Mouse (Mus musculus) heart, postnatal 0 days (tissue): Measurements from ENCODE around the gene Syn3. TPM values are rescaled to one million over a fixed set of nuclear protein-coding genes. Genes with fewer than 3 reads are reported as not detected.

Source experiments
- ATAC-seq: fragments of 200-750 bp; cut with Nextera tagmentation; 2 replicates; pipeline ENCODE4 v1.8.0; 2017; ENCODE audit warnings: low read depth, moderate number of reproducible peaks, moderate library complexity; ENCODE audit not compliant: insufficient read depth
- DNase-seq: peaks from one replicate; pipeline ENCODE4 v3.0.0-alpha.2; 2016; ENCODE audit warnings: low spot score
- H3K27ac ChIP-seq: fragments of 300-500 bp; sonication (generic); 2 replicates; pipeline ENCODE4 v1.5.1; 2014; ENCODE audit warnings: low read depth, mild to moderate bottlenecking
- H3K27me3 ChIP-seq: fragments of 300-500 bp; sonication (generic); 2 replicates; pipeline ENCODE4 v1.6.1; 2014; ENCODE audit warnings: low read length, mixed read lengths; ENCODE audit not compliant: control insufficient read depth, insufficient read depth
- H3K36me3 ChIP-seq: fragments of 300-500 bp; sonication (generic); replicated peaks from 2 replicates; pipeline ENCODE4 v1.6.1; 2014; ENCODE audit warnings: low read length, mixed read lengths; ENCODE audit not compliant: control insufficient read depth, insufficient read depth
- H3K4me1 ChIP-seq: fragments of 300-500 bp; sonication (generic); 2 replicates; pipeline ENCODE4 v1.6.1; 2014; ENCODE audit warnings: antibody characterized with exemption; ENCODE audit not compliant: control insufficient read depth, insufficient read depth
- H3K4me2 ChIP-seq: fragments of 300-500 bp; sonication (generic); 2 replicates; pipeline ENCODE4 v1.6.1; 2014; ENCODE audit warnings: low read depth, mild to moderate bottlenecking, low read length, moderate library complexity
- H3K4me3 ChIP-seq: fragments of 300-500 bp; sonication (generic); 2 replicates; pipeline ENCODE4 v1.5.1; 2014; ENCODE audit warnings: low read depth, low read length
- H3K9ac ChIP-seq: fragments of 300-500 bp; sonication (generic); replicated peaks from 2 replicates; pipeline ENCODE4 v1.6.1; 2014; ENCODE audit warnings: low read depth, low read length, mixed read lengths
- H3K9me3 ChIP-seq: fragments of 300-500 bp; sonication (generic); replicated peaks from 2 replicates; pipeline ENCODE4 v1.6.1; 2016; ENCODE audit warnings: low read length; ENCODE audit not compliant: control insufficient read depth
- CTCF ChIP-seq: IDR thresholded peaks from 2 replicates; pipeline ENCODE4 v1.5.1; 2016; ENCODE audit warnings: antibody characterized with exemption, control low read depth, low read depth
- EP300 ChIP-seq: IDR thresholded peaks from 2 replicates; pipeline ENCODE4 v1.6.1; 2016; ENCODE audit warnings: antibody characterized with exemption, low read depth
- WGBS: fragments of 180-500 bp; shearing (Covaris S2); extraction: QIAGEN DNeasy Blood & Tissue Kit; methylation state at CpG from one replicate; pipeline ENCODE4 v1.1.7; 2014; 5-methylcytosine and 5-hydroxymethylcytosine counted together
- polyA plus RNA-seq: library from polyadenylated mRNA; unstranded; fragments of >200 nt; fragmentation: Nextera tagmentation; extraction: Ambion mirVana; gene quantifications from 2 replicates; pipeline ENCODE4 v1.2.1, GENCODE M21; 2015
- total RNA-seq: library from RNA; depleted of rRNA; stranded (reverse); fragments of >200 nt; gene quantifications from 2 replicates; pipeline ENCODE4 v1.2.3, GENCODE M21; 2014; ENCODE audit warnings: low replicate concordance

Gene Syn3
- total and polyA plus RNA-seq, 2 experiments from 2014 or later: 0.48 TPM; not detected in 1

DNA sequence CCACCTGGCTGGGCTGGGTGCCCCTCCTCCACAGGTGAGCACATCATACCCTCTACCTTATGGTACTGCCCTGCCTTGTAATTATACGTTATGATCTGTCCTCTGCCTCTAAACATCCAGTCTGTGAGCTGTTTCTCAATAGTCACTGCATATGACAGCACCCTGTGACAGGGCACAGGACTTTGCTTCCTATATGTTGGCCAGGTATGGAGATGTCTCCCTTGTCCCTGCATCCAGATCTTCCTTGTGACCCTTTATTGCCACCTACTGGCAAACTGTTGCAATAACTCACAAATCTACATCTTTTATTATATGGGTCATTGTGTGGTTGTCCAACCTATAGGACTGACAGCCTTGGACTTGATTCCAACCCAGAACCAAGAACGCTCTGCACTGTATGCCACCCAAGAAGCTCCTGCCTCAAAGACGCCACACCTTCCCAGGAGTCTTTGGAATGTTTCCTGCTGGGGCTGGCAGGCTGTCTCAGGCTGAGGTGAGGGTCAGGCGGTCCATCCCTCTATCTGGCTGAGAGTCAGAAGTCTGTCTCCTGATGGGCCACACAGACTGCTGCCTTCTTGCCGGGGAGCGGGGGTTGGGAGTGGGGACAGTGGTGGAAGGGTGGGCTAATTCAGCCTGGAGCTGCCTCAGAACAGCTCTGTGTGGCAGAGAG lies 46.2 kb downstream of the Syn3 start:
- peak; percentile 60 for ATAC-seq
- no peak overlapping the region for H3K4me2 ChIP-seq
- H3K9ac ChIP-seq: no peak overlapping the region
- H3K4me1 ChIP-seq: no peaks in the 10 kb centered on the region
- H3K36me3 ChIP-seq: no peaks in the 10 kb centered on the region
- TF ChIP-seq CTCF: peak; percentile 91
- TF ChIP-seq EP300: no peak
- no peaks in the 10 kb centered on the region for H3K9me3 ChIP-seq
- DNase-seq: peak; percentile 60
- no peak overlapping the region for H3K27ac ChIP-seq
- WGBS: 37% methylated on average over 6 of the region's 6 CpGs
- no peaks in the 10 kb centered on the region for H3K27me3 ChIP-seq
- no peak overlapping the region for H3K4me3 ChIP-seq

DNA sequence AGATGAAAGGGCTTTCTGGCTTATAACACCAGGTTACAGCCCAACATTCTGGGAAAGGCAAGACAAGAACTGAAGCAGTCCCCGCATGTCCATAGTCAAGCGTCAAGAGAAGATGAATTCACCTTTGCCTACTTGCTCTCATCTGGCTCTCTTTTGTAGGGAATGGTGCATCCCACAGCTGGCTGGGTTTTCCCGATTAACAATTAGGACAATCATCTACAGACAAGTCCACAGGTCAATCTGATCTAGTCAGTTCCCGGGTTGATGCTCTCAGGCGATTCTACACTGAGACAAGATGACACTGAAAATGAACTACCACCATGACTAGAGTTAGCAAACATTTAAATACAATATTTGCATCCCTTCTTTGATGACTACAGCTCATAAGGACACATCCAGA lies 47.4 kb downstream of the Syn3 start:
- no peak overlapping the region for H3K9ac ChIP-seq
- H3K4me2 ChIP-seq: no peak overlapping the region
- no peaks in the 10 kb centered on the region for H3K36me3 ChIP-seq
- H3K9me3 ChIP-seq: no peaks in the 10 kb centered on the region
- 83% methylated on average over 5 of the region's 5 CpGs for WGBS
- no peaks in the 10 kb centered on the region for H3K4me1 ChIP-seq
- TF ChIP-seq CTCF (no peak), EP300 (no peak)
- no peak for ATAC-seq
- H3K4me3 ChIP-seq: no peak overlapping the region
- no peak overlapping the region for H3K27ac ChIP-seq
- no peak for DNase-seq
- no peaks in the 10 kb centered on the region for H3K27me3 ChIP-seq

- no peak overlapping the region for H3K4me3 ChIP-seq
- H3K36me3 ChIP-seq: no peaks in the 10 kb centered on the region
- no peak overlapping the region for H3K27ac ChIP-seq
- H3K9ac ChIP-seq: no peak overlapping the region
- no peaks in the 10 kb centered on the region for H3K4me1 ChIP-seq
- H3K4me2 ChIP-seq: no peak overlapping the region
- no peak for DNase-seq
- TF ChIP-seq CTCF (no peak), EP300 (no peak)
- H3K27me3 ChIP-seq: no peaks in the 10 kb centered on the region
- no peaks in the 10 kb centered on the region for H3K9me3 ChIP-seq
- ATAC-seq: no peak
These were observed 52.0 kb downstream of the Syn3 start for GRCm38 (mm10) chr10:86446649-86447048.

- DNase-seq: no peak
- no peak for TF ChIP-seq EP300
- TF ChIP-seq CTCF: no peak
- H3K27ac ChIP-seq: no peak overlapping the region
- H3K9ac ChIP-seq: no peak overlapping the region
- H3K9me3 ChIP-seq: no peaks in the 10 kb centered on the region
- H3K36me3 ChIP-seq: no peaks in the 10 kb centered on the region
- WGBS: 67% methylated on average over 2 of the region's 2 CpGs
- no peaks in the 10 kb centered on the region for H3K4me1 ChIP-seq
- no peaks in the 10 kb centered on the region for H3K27me3 ChIP-seq
- no peak for ATAC-seq
- no peak overlapping the region for H3K4me3 ChIP-seq
- H3K4me2 ChIP-seq: no peak overlapping the region
These were observed 53.5 kb downstream of the Syn3 start for GRCm38 (mm10) chr10:86445207-86445606.

DNA sequence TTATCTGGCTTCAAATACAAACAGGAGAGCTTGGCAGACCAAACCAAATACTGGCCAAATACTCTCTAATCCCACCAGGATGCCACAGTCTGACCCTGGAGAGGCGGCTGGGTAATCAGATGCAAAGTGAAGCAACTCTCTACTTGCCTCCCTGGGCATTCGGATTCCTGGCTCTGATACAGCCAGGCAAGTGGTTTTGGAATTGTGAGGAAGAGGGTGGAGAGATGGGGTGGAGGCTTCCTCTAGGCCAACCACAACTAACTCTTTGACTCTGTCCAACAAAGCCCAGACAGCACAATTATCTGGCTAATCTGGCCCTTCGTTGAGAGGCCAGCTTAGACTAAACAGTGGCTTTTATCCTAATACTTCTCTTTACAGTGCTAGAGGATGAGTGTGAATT lies 54.0 kb downstream of the Syn3 start:
- Histone ChIP-seq H3K9ac (no peak overlapping the region), H3K27me3 (no peaks in the 10 kb centered on the region), H3K27ac (no peak overlapping the region), H3K36me3 (no peaks in the 10 kb centered on the region), H3K4me2 (no peak overlapping the region), H3K9me3 (no peaks in the 10 kb centered on the region), H3K4me3 (no peak overlapping the region), H3K4me1 (no peaks in the 10 kb centered on the region)
- DNase-seq (no peak), ATAC-seq (no peak)
- WGBS: 55% methylated on average over 3 of the region's 3 CpGs
- no peak for TF ChIP-seq CTCF
- TF ChIP-seq EP300: no peak

DNA sequence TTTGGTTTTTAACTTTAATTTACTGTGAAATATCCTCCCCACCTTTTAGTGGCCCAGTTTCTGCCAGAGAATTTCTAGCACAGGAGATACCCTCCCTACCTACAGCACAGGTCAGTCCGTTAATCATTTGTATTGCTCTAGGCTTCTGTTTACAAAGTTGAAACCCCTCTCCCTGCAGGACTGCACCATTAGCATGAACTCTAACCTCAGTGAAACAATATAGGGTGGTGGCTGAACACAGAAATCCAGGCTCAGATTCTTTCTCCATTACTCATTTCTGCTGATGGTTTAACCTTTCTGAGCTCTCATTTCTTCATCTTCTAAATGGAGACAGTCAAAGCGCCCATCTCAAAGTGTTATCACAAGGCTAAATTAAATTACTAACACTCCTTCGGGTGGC lies 56.9 kb downstream of the Syn3 start:
- no peak for DNase-seq
- H3K27ac ChIP-seq: no peak overlapping the region
- no peak overlapping the region for H3K4me2 ChIP-seq
- TF ChIP-seq EP300 (no peak), CTCF (no peak)
- ATAC-seq: no peak
- no peaks in the 10 kb centered on the region for H3K36me3 ChIP-seq
- H3K4me3 ChIP-seq: no peak overlapping the region
- no peaks in the 10 kb centered on the region for H3K9me3 ChIP-seq
- H3K4me1 ChIP-seq: no peaks in the 10 kb centered on the region
- H3K27me3 ChIP-seq: no peaks in the 10 kb centered on the region
- 69% methylated on average over 3 of the region's 3 CpGs for WGBS
- no peak overlapping the region for H3K9ac ChIP-seq
